Mouse (Mus musculus): ENCODE measurements around the gene Dynll1. TPM values are rescaled to one million over a fixed set of nuclear protein-coding genes. Genes with fewer than 3 reads are reported as not detected.
A peak's percentile ranks its signal among the peaks of the same experiment; 100 is the strongest.

Dynll1 gene
- polyA plus RNA-seq, 1 experiment from 2014 or later = 1,307 TPM

DNA sequence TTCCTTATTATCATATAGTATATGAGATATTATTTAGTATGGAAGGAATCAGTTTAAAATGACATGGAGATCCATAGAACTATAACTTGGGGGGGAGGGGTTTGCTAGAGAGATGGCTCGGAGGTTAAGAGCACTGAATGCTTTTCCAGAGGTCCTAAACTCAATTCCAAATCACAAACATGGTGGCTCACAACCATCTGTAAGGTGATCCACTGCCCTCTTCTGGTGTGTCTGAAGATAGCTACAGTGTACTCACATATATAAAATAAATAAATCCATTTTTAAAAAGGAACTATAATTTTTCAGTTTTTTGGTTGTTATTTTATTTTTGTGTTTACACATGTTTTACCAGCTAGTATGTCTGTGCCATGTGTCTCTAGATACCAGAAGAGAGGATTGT, 26.4 kb downstream of the Dynll1 start:
- Histone ChIP-seq H3K4me1 (replicated peaks; ENCODE audit: control insufficient read depth, insufficient read depth, low read length) (peaks cover 34% of the 10 kb centered on the region), H3K4me2 (no peak overlapping the region), H3K36me3 (ENCODE audit: control insufficient read depth, insufficient read depth, low read length) (peaks cover 5% of the 10 kb centered on the region; the same call in 1 of the 2 replicates), H3K27ac (ENCODE audit: low read depth, low read length) (no peak overlapping the region), H3K27me3 (replicated peaks; ENCODE audit: control insufficient read depth, insufficient read depth, low read length) (no peaks in the 10 kb centered on the region), H3K4me3 (ENCODE audit: low read depth, low read length) (no peak overlapping the region), H3K9me3 (ENCODE audit: control insufficient read depth, low read length) (no peaks in the 10 kb centered on the region), H3K9ac (ENCODE audit: low read depth, low read length) (no peak overlapping the region)
- WGBS = 65% methylated on average over 1 of the region's 1 CpGs
- ATAC-seq (replicated peaks; ENCODE audit: low FRiP score) = no peak
- no peak for DNase-seq (ENCODE audit: low spot score)

DNA sequence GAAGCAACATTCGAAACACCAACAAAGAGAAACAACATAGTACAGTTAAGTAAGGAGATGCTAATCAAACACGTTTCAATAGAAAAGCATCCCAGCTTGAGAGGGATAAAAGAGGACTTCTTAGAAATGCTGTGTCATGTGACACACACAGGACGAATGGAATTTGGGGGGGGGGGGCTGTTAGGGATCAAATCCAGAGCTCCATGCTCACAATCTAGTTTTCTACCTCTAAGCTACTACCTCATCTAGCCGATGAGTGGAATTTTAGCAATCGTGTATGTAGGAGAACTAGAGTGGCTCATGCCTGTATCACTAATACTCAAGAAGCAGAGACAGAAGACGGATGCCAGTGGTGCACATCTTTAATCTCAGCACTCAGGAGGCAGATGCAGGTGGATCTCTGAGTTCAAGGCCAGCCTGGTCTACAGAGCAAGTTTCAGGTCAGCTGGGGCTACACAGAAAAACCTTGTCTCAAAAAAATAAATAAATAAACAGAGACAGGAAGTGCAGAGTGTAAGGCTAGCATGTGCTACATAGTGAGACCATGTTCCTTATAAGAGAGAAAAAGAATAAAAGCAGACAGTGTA, 27.2 kb downstream of the Dynll1 start:
- Histone ChIP-seq H3K4me3 (ENCODE audit: low read depth, low read length) (peak overlapping the region; percentile 98; the same call in 1 of the 2 replicates), H3K9ac (ENCODE audit: low read depth, low read length) (no peak overlapping the region; the same call in 1 of the 2 replicates), H3K27ac (ENCODE audit: low read depth, low read length) (peak overlapping the region; percentile 13; the same call in 1 of the 2 replicates), H3K4me1 (replicated peaks; ENCODE audit: control insufficient read depth, insufficient read depth, low read length) (peaks cover 41% of the 10 kb centered on the region), H3K27me3 (replicated peaks; ENCODE audit: control insufficient read depth, insufficient read depth, low read length) (no peaks in the 10 kb centered on the region), H3K4me2 (peak overlapping the region; percentile 57), H3K9me3 (ENCODE audit: control insufficient read depth, low read length) (no peaks in the 10 kb centered on the region), H3K36me3 (ENCODE audit: control insufficient read depth, insufficient read depth, low read length) (peaks cover 7% of the 10 kb centered on the region; the same call in 1 of the 2 replicates)
- no peak for ATAC-seq (replicated peaks; ENCODE audit: low FRiP score)
- DNase-seq (ENCODE audit: low spot score) = no peak
- WGBS = 69% methylated on average over 6 of the region's 6 CpGs

DNA sequence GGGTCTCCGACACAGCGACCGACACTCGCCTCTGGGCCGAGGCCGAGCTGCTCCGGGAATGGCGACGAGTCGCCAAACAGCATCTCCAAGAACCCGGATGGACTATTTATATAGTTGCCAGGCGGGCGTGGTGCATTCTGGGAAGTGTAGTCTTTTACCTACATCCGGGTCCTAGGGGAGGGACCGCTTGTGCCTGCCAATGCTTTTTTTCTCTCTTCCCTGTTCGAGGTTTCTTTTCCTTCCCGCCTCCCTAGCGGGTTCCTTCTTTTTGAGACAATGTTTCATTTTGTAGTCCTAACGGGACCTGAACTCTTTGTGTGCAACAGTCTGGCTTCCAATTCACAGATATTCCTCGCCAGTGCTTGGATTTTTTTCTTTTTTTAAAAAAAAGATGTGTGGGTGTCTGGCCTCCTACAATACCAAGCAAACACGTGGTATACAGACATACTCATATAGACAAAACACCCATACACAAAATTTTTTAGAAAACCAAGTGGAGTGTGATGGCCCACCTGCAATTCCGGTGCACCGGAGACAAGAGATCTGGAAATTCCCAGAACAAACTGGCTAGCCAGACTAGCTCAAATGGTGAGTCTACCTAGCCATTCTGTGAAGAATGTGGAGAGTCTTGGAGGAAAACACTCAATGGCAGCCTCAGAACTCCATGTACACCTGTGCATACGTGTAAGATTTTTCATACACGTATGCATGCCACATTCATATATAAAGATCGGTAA, 27.8 kb downstream of the Dynll1 start, which contains the start of gene Rnf10:
Gene Rnf10, minus strand, starts transcription at position 87 of the 737 bp plus-strand sequence.
- ATAC-seq (replicated peaks; ENCODE audit: low FRiP score) (peak; percentile 88), DNase-seq (ENCODE audit: low spot score) (peak; percentile 99)
- H3K27me3 ChIP-seq (replicated peaks; ENCODE audit: control insufficient read depth, insufficient read depth, low read length) = no peaks in the 10 kb centered on the region
- H3K36me3 ChIP-seq (ENCODE audit: control insufficient read depth, insufficient read depth, low read length) = peaks cover 7% of the 10 kb centered on the region; the same call in 1 of the 2 replicates
- H3K9ac ChIP-seq (ENCODE audit: low read depth, low read length) = peak within 1 kb of the TSS; percentile 96
- peak within 1 kb of the TSS; percentile 88 for H3K4me2 ChIP-seq
- peaks cover 42% of the 10 kb centered on the region for H3K4me1 ChIP-seq (replicated peaks; ENCODE audit: control insufficient read depth, insufficient read depth, low read length)
- peak within 1 kb of the TSS; percentile 98 for H3K4me3 ChIP-seq (ENCODE audit: low read depth, low read length)
- H3K27ac ChIP-seq (ENCODE audit: low read depth, low read length) = peak within 1 kb of the TSS; percentile 70
- H3K9me3 ChIP-seq (ENCODE audit: control insufficient read depth, low read length) = no peaks in the 10 kb centered on the region
- 12% methylated on average over 26 of the region's 26 CpGs for WGBS

DNA sequence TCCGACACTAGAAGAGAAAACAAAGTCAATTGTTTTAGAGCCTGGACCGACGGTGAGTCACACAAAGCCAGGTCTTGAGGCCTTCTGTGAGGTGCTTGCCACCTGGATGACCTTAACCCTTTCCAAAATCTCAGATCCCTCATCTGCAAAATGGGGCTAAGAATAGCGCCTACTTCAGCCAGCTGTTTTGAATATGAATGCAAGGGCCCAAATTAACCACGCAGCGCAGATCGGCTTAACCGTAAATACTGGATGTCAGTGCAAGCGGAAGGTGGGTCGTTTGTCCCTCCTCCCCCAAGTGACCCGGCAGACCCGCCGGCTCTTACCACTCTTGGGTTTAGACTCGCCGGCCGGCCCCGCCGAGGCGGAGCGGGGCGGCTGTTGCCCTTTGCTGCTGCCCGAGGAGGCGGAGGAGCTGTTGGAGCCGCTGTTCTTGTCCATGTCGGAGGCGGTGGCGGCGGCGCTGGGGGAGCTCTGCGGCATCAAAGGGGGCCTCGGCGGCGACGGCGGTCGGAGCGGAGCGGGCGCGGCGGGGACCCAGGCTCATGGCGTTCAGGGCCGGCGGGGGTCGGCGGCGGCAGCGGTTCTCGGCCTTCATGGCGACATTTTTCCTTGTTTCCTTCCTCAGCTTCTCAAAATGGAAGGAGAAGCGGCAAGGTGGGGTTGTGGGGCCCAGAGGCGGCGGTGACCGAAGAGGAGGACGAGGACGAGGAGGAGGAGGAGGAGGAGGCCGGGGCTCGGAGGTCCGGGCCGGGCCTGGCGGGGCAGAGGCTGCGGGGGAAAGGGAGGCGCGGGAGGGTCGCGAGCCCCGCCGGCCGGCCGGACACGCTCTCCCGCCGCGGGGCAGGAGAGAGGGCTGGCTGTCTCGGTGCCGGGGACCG, 28.6 kb downstream of the Dynll1 start:
- ATAC-seq (replicated peaks; ENCODE audit: low FRiP score) = peak; percentile 51
- Histone ChIP-seq H3K9me3 (ENCODE audit: control insufficient read depth, low read length) (no peaks in the 10 kb centered on the region), H3K27me3 (replicated peaks; ENCODE audit: control insufficient read depth, insufficient read depth, low read length) (no peaks in the 10 kb centered on the region), H3K4me1 (replicated peaks; ENCODE audit: control insufficient read depth, insufficient read depth, low read length) (peaks cover 46% of the 10 kb centered on the region), H3K4me3 (ENCODE audit: low read depth, low read length) (peak overlapping the region; percentile 98), H3K36me3 (ENCODE audit: control insufficient read depth, insufficient read depth, low read length) (peaks cover 7% of the 10 kb centered on the region; the same call in 1 of the 2 replicates), H3K9ac (ENCODE audit: low read depth, low read length) (peak overlapping the region; percentile 96), H3K27ac (ENCODE audit: low read depth, low read length) (peak overlapping the region; percentile 70), H3K4me2 (peak overlapping the region; percentile 88)
- no peak for DNase-seq (ENCODE audit: low spot score)
- under 1% methylated on average over 76 of the region's 77 CpGs for WGBS

DNA sequence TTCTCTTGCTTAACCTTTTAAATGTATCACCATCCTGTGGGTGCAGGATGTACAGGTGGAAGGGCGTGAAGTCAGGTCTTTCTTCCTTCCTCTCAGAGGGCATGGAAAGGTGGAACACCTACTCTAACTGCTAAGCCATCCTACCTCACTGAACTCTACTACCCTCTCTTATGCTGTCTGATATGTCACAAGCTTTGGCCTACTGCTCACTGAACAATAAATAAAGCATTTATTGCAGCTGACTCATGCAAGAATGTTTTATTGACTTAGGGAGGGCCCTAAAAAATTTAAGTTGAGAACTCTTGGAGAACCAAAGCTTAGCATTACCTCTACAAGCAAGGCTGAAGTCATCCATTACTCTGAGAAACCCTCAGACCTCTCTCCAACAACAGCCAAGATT, 30.8 kb downstream of the Dynll1 start:
- peak overlapping the region; percentile 88 for H3K4me2 ChIP-seq
- H3K36me3 ChIP-seq (ENCODE audit: control insufficient read depth, insufficient read depth, low read length) = peaks cover 7% of the 10 kb centered on the region; the same call in 1 of the 2 replicates
- ATAC-seq (replicated peaks; ENCODE audit: low FRiP score) = no peak
- H3K9me3 ChIP-seq (ENCODE audit: control insufficient read depth, low read length) = no peaks in the 10 kb centered on the region
- WGBS = 84% methylated on average over 1 of the region's 1 CpGs
- H3K27ac ChIP-seq (ENCODE audit: low read depth, low read length) = no peak overlapping the region
- DNase-seq (ENCODE audit: low spot score) = no peak
- no peaks in the 10 kb centered on the region for H3K27me3 ChIP-seq (replicated peaks; ENCODE audit: control insufficient read depth, insufficient read depth, low read length)
- peak overlapping the region; percentile 98 for H3K4me3 ChIP-seq (ENCODE audit: low read depth, low read length)
- peaks cover 62% of the 10 kb centered on the region for H3K4me1 ChIP-seq (replicated peaks; ENCODE audit: control insufficient read depth, insufficient read depth, low read length)
- no peak overlapping the region for H3K9ac ChIP-seq (ENCODE audit: low read depth, low read length)

DNA sequence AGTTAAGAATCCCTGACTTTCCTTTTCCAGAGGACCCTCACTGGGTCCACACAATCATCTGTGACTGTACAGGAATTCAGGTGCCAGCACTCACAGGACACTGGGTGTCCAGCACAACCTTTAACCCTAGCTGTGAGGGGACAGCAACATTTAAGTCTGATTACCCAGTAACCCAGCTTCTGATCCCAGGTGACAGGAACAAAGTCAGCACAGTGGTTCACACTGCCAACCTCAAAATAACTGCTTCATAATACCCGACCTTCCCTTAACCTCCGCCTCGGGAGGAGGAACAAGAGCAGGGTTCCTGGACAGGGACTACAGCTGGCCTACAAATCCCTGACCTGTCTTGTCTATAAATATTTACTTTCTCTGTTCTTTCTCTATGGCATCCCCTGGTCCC, 32.5 kb downstream of the Dynll1 start:
- Histone ChIP-seq H3K27ac (ENCODE audit: low read depth, low read length) (peak overlapping the region; percentile 97), H3K9me3 (ENCODE audit: control insufficient read depth, low read length) (no peaks in the 10 kb centered on the region), H3K36me3 (ENCODE audit: control insufficient read depth, insufficient read depth, low read length) (peaks cover 7% of the 10 kb centered on the region; the same call in 1 of the 2 replicates), H3K27me3 (replicated peaks; ENCODE audit: control insufficient read depth, insufficient read depth, low read length) (no peaks in the 10 kb centered on the region), H3K4me1 (replicated peaks; ENCODE audit: control insufficient read depth, insufficient read depth, low read length) (peaks cover 62% of the 10 kb centered on the region), H3K4me2 (peak overlapping the region; percentile 61), H3K9ac (ENCODE audit: low read depth, low read length) (peak overlapping the region; percentile 30), H3K4me3 (ENCODE audit: low read depth, low read length) (peak overlapping the region; percentile 29; the same call in 1 of the 2 replicates)
- 49% methylated on average over 3 of the region's 3 CpGs for WGBS
- DNase-seq (ENCODE audit: low spot score) (no peak), ATAC-seq (replicated peaks; ENCODE audit: low FRiP score) (no peak)

DNA sequence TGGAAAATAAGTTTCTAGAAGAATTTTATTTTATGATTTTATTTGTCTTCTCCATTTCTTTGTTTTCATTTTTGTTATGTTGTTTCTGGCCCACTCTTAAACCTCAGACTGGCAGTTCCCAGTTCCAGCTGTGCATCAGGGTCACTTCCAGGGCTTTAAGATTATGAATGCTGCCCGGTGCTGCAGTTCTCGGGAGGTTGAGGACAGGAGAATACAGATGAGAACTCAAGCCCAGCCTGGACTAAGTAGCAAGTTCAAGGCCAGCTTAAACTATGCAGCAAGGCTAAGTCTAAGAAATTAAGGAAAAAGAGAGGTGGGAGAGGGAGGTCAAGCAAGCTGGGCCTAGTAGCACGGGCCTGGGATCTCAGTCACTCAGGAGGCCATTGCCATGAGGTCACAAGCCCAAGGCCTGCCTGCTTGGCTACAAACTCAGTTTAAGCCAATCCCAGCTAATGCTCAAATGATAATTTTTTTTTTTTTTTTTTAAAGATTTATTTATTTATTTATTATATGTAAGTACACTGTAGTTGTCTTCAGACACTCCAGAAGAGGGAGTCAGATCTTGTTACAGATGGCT, 33.2 kb downstream of the Dynll1 start:
- WGBS = 46% methylated on average over 3 of the region's 3 CpGs

More for the DNA sequence above, 33.2 kb downstream of the Dynll1 start:
- Histone ChIP-seq H3K27ac (ENCODE audit: low read depth, low read length) (peak overlapping the region; percentile 97), H3K4me3 (ENCODE audit: low read depth, low read length) (peak overlapping the region; percentile 33), H3K27me3 (replicated peaks; ENCODE audit: control insufficient read depth, insufficient read depth, low read length) (no peaks in the 10 kb centered on the region), H3K4me2 (peak overlapping the region; percentile 61), H3K9me3 (ENCODE audit: control insufficient read depth, low read length) (no peaks in the 10 kb centered on the region), H3K36me3 (ENCODE audit: control insufficient read depth, insufficient read depth, low read length) (peaks cover 11% of the 10 kb centered on the region), H3K4me1 (replicated peaks; ENCODE audit: control insufficient read depth, insufficient read depth, low read length) (peaks cover 64% of the 10 kb centered on the region), H3K9ac (ENCODE audit: low read depth, low read length) (peak overlapping the region; percentile 60; the same call in 1 of the 2 replicates)
- no peak; the same call in 1 of the 2 replicates for ATAC-seq (replicated peaks; ENCODE audit: low FRiP score)
- DNase-seq (ENCODE audit: low spot score) = no peak
